Mouse (Mus musculus) kidney, adult 2 months (tissue): ENCODE results near the gene Ankdd1a. TPM values are rescaled to one million over a fixed set of nuclear protein-coding genes. Genes with fewer than 3 reads are reported as not detected.

Experiments used
- DNase-seq: peaks from one replicate; pipeline ENCODE4 v3.0.0; 2021
- H3K27ac ChIP-seq: fragments of 200-500 bp; 2 replicates; pipeline ENCODE4 v1.5.1; 2012; ENCODE audit warnings: low read depth, low read length, control low read depth, inconsistent platforms; ENCODE audit not compliant: insufficient read depth
- H3K27me3 ChIP-seq: fragments of 200-500 bp; replicated peaks from 2 replicates; pipeline ENCODE4 v1.6.1; 2012; ENCODE audit warnings: mild to moderate bottlenecking, moderate library complexity, low read length, inconsistent platforms; ENCODE audit not compliant: control insufficient read depth, insufficient read depth
- H3K36me3 ChIP-seq: fragments of 200-500 bp; 2 replicates; pipeline ENCODE4 v1.6.1; 2012; ENCODE audit warnings: mild to moderate bottlenecking, moderate library complexity, low read length, inconsistent platforms; ENCODE audit not compliant: control insufficient read depth, insufficient read depth
- H3K4me1 ChIP-seq: fragments of 200-500 bp; 2 replicates; pipeline ENCODE4 v1.6.1; 2011; ENCODE audit warnings: low read length; ENCODE audit not compliant: control insufficient read depth, insufficient read depth
- H3K4me3 ChIP-seq: fragments of 200-500 bp; 2 replicates; pipeline ENCODE4 v1.5.1; 2011; ENCODE audit warnings: mild to moderate bottlenecking, low read depth, low read length, control low read depth; ENCODE audit not compliant: insufficient read depth
- CTCF ChIP-seq: fragments of 200-500 bp; conservative IDR thresholded peaks from 2 replicates; pipeline ENCODE4 v1.5.1; 2011; ENCODE audit warnings: low read depth, mild to moderate bottlenecking, control low read depth, low read length, moderate library complexity, mixed read lengths; ENCODE audit not compliant: insufficient read depth, insufficient read length
- POLR2A ChIP-seq: fragments of 200-500 bp; IDR thresholded peaks from one replicate; pipeline ENCODE4 v1.6.1; 2011; ENCODE audit warnings: low read depth, low read length, control low read depth
- WGBS: fragments of 180-500 bp; shearing (Covaris S2); methylation state at CpG from one replicate; pipeline ENCODE4 v1.1.7; 2018; 5-methylcytosine and 5-hydroxymethylcytosine counted together
- polyA plus RNA-seq: library from polyadenylated mRNA; depleted of rRNA; stranded (reverse); fragments of >200 nt; gene quantifications from 2 replicates; pipeline ENCODE4 v1.2.3, GENCODE M21; 2012

The Ankdd1a gene
- polyA plus RNA-seq, 1 experiment = 0.06 TPM

- no peaks in the 10 kb centered on the region for H3K27me3 ChIP-seq
- DNase-seq = no peak
- WGBS = 46% methylated on average over 7 of the region's 7 CpGs
- TF ChIP-seq CTCF (no peak), POLR2A (no peak)
- H3K36me3 ChIP-seq = no peaks in the 10 kb centered on the region
- no peak overlapping the region for H3K4me3 ChIP-seq
- H3K4me1 ChIP-seq = no peaks in the 10 kb centered on the region
- peak overlapping the region; percentile 59 for H3K27ac ChIP-seq
Measured at GRCm38 (mm10) chr9:65550079-65550831, 30.3 kb upstream of the Ankdd1a start.

DNA sequence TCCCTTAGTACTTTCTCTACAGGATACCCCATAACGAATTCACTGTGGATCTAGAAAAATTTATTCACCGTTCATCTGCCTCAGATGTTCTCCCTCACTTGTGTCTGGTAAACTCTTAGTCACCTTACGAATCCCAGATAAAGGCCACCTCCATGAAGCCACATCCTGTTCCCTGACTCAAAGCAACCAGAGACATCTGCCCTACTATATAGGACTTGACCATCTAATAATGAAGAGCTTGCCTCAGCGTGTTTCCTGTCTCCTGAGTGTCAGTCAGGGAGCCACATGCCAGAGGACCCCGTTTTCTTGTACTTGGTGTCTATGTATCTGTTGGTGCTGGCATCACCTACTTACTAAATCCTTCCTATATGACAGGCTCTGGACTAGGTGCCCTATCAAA is 29.6 kb upstream of the Ankdd1a start:
- Histone ChIP-seq H3K27me3 (no peaks in the 10 kb centered on the region), H3K4me3 (no peak overlapping the region), H3K27ac (no peak overlapping the region), H3K36me3 (no peaks in the 10 kb centered on the region), H3K4me1 (no peaks in the 10 kb centered on the region)
- DNase-seq = no peak
- WGBS = 86% methylated on average over 5 of the region's 5 CpGs
- TF ChIP-seq POLR2A (no peak), CTCF (no peak)

GRCm38 (mm10) chr9:65549139-65549538 is 29.1 kb upstream of the Ankdd1a start:
- H3K36me3 ChIP-seq = no peaks in the 10 kb centered on the region
- H3K4me1 ChIP-seq = no peaks in the 10 kb centered on the region
- no peak overlapping the region for H3K4me3 ChIP-seq
- H3K27ac ChIP-seq = no peak overlapping the region
- TF ChIP-seq POLR2A (no peak), CTCF (no peak)
- no peaks in the 10 kb centered on the region for H3K27me3 ChIP-seq
- WGBS = 70% methylated on average over 3 of the region's 3 CpGs
- DNase-seq = no peak

- DNase-seq = no peak
- H3K4me1 ChIP-seq = no peaks in the 10 kb centered on the region
- H3K4me3 ChIP-seq = no peak overlapping the region
- WGBS = 73% methylated on average over 8 of the region's 8 CpGs
- H3K27ac ChIP-seq = no peak overlapping the region
- no peaks in the 10 kb centered on the region for H3K27me3 ChIP-seq
- no peaks in the 10 kb centered on the region for H3K36me3 ChIP-seq
- TF ChIP-seq CTCF (no peak), POLR2A (no peak)
Measured at GRCm38 (mm10) chr9:65548311-65548710, 28.3 kb upstream of the Ankdd1a start.

DNA sequence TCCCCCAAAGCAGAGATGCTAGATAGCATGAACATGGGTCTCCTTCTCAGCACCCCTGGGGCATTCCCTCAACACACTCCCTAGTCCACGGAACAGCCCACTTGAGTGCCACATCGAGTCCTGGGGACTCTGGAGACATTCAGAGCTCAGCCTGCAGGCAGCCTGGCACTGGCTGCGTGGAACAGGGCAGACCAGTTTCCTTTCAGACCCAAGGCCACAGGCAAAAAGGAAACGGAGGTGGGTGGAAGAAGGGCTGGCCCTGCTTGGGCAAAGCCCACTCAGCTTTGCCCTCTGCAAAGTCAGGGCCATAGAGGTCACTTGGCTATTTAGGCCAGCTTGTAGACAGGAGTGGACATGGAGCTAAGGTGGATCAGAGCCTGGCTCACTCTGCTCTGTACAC is 27.9 kb upstream of the Ankdd1a start:
- H3K27ac ChIP-seq = no peak overlapping the region
- no peak for TF ChIP-seq CTCF
- TF ChIP-seq POLR2A = no peak

DNA sequence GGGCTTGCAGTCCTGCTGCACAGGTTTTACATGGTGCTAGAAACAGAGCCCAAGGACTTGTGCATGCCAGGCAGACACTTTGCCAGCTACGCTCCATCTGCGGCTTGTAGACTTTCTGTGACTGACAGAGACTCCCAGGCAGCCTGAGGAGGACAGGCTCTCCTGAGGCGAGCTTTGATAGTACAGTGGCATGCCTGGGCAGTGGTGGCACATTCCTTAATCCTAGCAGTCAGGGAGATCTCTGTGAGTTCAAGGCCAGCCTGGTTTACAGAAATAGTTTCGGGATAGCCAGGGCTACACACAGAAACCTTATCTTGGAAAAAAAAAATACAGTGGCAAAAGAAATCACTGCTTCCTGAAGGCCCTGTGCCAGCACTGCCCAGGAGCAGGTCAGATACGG is 27.1 kb upstream of the Ankdd1a start:
- WGBS = 86% methylated on average over 5 of the region's 5 CpGs
- TF ChIP-seq POLR2A (no peak), CTCF (no peak)
- H3K4me3 ChIP-seq = no peak overlapping the region
- H3K4me1 ChIP-seq = no peaks in the 10 kb centered on the region
- no peaks in the 10 kb centered on the region for H3K27me3 ChIP-seq
- H3K36me3 ChIP-seq = no peaks in the 10 kb centered on the region
- no peak for DNase-seq
- H3K27ac ChIP-seq = no peak overlapping the region

More for the DNA sequence above, 27.9 kb upstream of the Ankdd1a start:
- 49% methylated on average over 4 of the region's 4 CpGs for WGBS
- Histone ChIP-seq H3K27me3 (no peaks in the 10 kb centered on the region), H3K4me1 (no peaks in the 10 kb centered on the region), H3K36me3 (no peaks in the 10 kb centered on the region), H3K4me3 (no peak overlapping the region)
- DNase-seq = no peak

- TF ChIP-seq CTCF (no peak), POLR2A (no peak)
- no peak for DNase-seq
- Histone ChIP-seq H3K27me3 (no peaks in the 10 kb centered on the region), H3K36me3 (no peaks in the 10 kb centered on the region), H3K4me3 (no peak overlapping the region), H3K4me1 (0 out of 2 replicates have a peak, but pooled peaks cover 3% of the 10 kb centered on the region), H3K27ac (no peak overlapping the region)
- 49% methylated on average over 4 of the region's 4 CpGs for whole genome bisulfite sequencing
Measured at GRCm38 (mm10) chr9:65546413-65546695, 26.4 kb upstream of the Ankdd1a start.
